Mouse (Mus musculus) liver, embryonic 16.5 days (tissue): ENCODE data around the gene Batf2. TPM values are rescaled to one million over a fixed set of nuclear protein-coding genes. Genes with fewer than 3 reads are reported as not detected.
A peak's percentile ranks its signal among the peaks of the same experiment; 100 is the strongest.

Experiments used
- ATAC-seq: fragments of 200-750 bp; cut with Nextera tagmentation; 2 replicates; pipeline ENCODE4 v1.8.0; 2017; ENCODE audit warnings: low read depth, mild to moderate bottlenecking, moderate number of reproducible peaks, moderate library complexity
- H3K27ac ChIP-seq: fragments of 300-500 bp; sonication (generic); 2 replicates; pipeline ENCODE4 v1.5.1; 2014; ENCODE audit warnings: mild to moderate bottlenecking, low read length
- H3K27me3 ChIP-seq: fragments of 300-500 bp; sonication (generic); 2 replicates; pipeline ENCODE4 v1.6.1; 2014; ENCODE audit warnings: low read depth, low read length, mixed read lengths; ENCODE audit not compliant: control insufficient read depth, insufficient read depth
- H3K36me3 ChIP-seq: fragments of 300-500 bp; sonication (generic); 2 replicates; pipeline ENCODE4 v1.6.1; 2014; ENCODE audit warnings: mild to moderate bottlenecking; ENCODE audit not compliant: control insufficient read depth, insufficient read depth
- H3K4me1 ChIP-seq: fragments of 300-500 bp; sonication (generic); 2 replicates; pipeline ENCODE4 v1.6.1; 2014; ENCODE audit warnings: low read depth, low read length, mixed read lengths; ENCODE audit not compliant: control insufficient read depth
- H3K4me2 ChIP-seq: fragments of 300-500 bp; sonication (generic); 2 replicates; pipeline ENCODE4 v1.6.1; 2014; ENCODE audit warnings: low read depth, low read length, mixed read lengths
- H3K4me3 ChIP-seq: fragments of 300-500 bp; sonication (generic); 2 replicates; pipeline ENCODE4 v1.5.1; 2014; ENCODE audit warnings: low read depth, mild to moderate bottlenecking, low read length
- H3K9ac ChIP-seq: fragments of 300-500 bp; sonication (generic); 2 replicates; pipeline ENCODE4 v1.6.1; 2014; ENCODE audit warnings: low read depth, low read length
- H3K9me3 ChIP-seq: fragments of 300-500 bp; sonication (generic); replicated peaks from 2 replicates; pipeline ENCODE4 v1.6.1; 2016; ENCODE audit warnings: low read length; ENCODE audit not compliant: control insufficient read depth
- WGBS: fragments of 180-500 bp; shearing (Covaris S2); extraction: QIAGEN DNeasy Blood & Tissue Kit; methylation state at CpG from one replicate; pipeline ENCODE4 v1.1.7; 2014; ENCODE audit not compliant: insufficient replicate concordance; 5-methylcytosine and 5-hydroxymethylcytosine counted together
- polyA plus RNA-seq: library from polyadenylated mRNA; unstranded; fragments of >200 nt; fragmentation: Nextera tagmentation; extraction: Ambion mirVana; gene quantifications from 2 replicates; pipeline ENCODE4 v1.2.1, GENCODE M21; 2015

Gene Batf2
- polyA plus RNA-seq: 0.09 and 0.66 TPM in 2 replicates

DNA sequence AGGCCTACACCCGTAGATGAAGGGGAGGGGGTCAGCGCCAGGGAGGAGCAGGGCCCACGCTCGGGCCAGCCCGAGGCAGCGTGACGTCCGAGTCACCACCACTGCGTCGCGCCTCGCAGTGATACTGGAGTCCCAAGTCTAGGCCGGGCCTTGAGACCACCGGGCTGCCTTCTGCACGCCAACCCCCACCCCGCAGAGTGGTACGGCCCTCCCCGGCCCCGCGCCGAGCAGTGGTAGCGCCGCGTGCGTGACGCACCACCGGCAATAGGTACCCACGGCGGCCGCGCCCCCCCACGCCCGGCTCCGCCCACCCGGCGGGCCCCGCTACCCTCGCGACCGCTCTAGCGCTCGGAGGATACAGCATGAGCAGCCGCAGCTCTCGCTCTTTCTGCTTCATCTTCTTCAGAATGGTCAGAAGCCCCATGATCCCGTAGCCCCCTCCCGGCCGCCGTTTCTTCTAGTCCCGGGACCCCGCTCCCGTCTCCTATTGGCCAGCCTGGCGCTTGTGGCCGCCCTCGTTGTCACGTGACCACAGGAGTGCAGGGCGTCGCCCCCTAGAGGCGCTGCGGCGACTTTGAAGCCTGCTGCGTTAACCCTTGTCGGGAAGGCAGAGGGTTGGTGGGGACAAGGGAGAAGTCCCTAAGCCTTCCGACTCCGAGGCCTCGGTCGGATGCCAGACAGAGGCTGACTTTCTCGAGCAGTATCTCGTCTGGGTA is at the start of gene Batf2:
TSS of gene Batf2 (plus strand) at position 306 of the 716 bp plus-strand sequence.
- H3K4me3 ChIP-seq: peak within 1 kb of the TSS; percentile 75
- H3K9ac ChIP-seq: peak within 1 kb of the TSS; percentile 81
- ATAC-seq: peak; percentile 91
- under 1% methylated on average over 67 of the region's 68 CpGs for WGBS
- peaks cover 13% of the 10 kb centered on the region for H3K4me1 ChIP-seq
- H3K4me2 ChIP-seq: peak within 1 kb of the TSS; percentile 98
- no peaks in the 10 kb centered on the region for H3K27me3 ChIP-seq
- no peaks in the 10 kb centered on the region for H3K9me3 ChIP-seq
- peaks cover 3% of the 10 kb centered on the region; the same call in 1 of the 2 replicates for H3K36me3 ChIP-seq
- H3K27ac ChIP-seq: peak within 1 kb of the TSS; percentile 99

DNA sequence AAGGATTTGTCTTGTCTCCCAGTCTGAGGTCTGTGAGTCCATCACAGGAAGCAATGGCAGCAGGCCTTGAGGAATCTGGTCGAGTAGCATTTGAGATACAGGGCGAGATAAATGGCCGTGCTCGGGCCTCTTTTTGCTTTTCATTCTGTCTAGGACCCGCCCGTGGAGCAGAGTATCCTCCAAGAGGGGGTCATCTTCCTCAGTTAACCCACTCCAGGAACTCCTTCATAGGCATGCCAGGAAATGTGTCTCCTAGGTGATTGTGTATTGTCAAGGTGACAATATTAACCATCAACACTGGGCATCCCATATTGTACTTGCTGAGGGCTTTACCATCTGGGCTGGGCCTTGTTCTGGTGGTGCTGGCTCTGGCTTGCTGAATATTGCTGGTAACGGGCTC is 46.7 kb upstream of the Batf2 start, which contains the start of gene AC131692.1:
TSS of gene AC131692.1 (plus strand) at position 301 of the 400 bp plus-strand sequence.
- 80% methylated on average over 7 of the region's 7 CpGs for WGBS
- Histone ChIP-seq H3K9me3 (no peaks in the 10 kb centered on the region), H3K27me3 (no peaks in the 10 kb centered on the region), H3K4me3 (no peak within 1 kb of the TSS), H3K27ac (no peak within 1 kb of the TSS), H3K4me2 (no peak within 1 kb of the TSS), H3K4me1 (no peaks in the 10 kb centered on the region), H3K36me3 (peaks cover 50% of the 10 kb centered on the region), H3K9ac (no peak within 1 kb of the TSS)
- ATAC-seq: no peak

DNA sequence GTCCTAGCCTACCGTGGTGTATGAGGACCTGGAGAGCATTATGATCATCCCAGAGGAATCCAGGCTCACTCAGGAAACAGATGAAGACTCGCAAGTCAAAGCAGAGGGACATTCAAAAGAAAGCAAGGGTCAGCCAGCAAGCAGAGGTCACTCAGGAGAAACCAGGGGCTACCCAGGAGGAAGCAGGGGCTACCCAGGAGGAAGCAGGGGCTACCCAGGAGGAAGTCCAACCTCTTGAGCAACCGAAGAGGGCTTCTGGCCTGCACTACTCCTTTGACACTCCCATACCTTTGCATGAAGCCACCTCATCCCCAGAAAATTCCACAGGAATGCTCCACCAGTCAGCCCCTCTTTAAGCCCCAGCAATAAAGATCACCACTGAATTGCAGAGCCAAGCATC is 42.9 kb upstream of the Batf2 start:
- ATAC-seq: no peak

DNA sequence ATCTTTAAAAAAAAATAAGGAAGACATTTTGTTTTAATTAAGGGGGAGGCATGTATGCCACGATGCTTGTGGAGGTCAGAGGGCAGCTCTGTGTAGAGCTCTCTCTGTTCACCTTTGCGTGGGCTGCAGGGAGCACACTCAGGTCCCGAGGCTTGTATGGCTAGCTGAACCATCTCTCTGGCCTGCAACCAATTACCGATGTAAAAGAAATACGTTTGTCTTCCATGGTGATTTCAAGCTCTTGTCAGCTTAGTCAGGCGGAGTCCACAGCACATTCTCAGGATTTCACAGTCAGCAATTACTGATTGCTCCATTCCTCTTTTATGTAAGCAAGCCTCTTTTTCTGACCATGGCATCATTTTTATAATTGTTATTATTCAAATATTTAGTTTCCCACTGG is 39.6 kb upstream of the Batf2 start:
- WGBS: 75% methylated on average over 6 of the region's 6 CpGs
- peaks cover 33% of the 10 kb centered on the region for H3K4me1 ChIP-seq
- H3K36me3 ChIP-seq: no peaks in the 10 kb centered on the region; the same call in 1 of the 2 replicates
- H3K4me3 ChIP-seq: no peak overlapping the region
- no peaks in the 10 kb centered on the region for H3K27me3 ChIP-seq
- no peak for ATAC-seq
- no peak overlapping the region for H3K9ac ChIP-seq
- H3K4me2 ChIP-seq: no peak overlapping the region
- H3K9me3 ChIP-seq: no peaks in the 10 kb centered on the region
- H3K27ac ChIP-seq: no peak overlapping the region

More for the DNA sequence above, 42.9 kb upstream of the Batf2 start:
- no peak overlapping the region for H3K9ac ChIP-seq
- no peak overlapping the region for H3K4me3 ChIP-seq
- H3K9me3 ChIP-seq: no peaks in the 10 kb centered on the region
- peaks cover 14% of the 10 kb centered on the region for H3K36me3 ChIP-seq
- 54% methylated on average over 3 of the region's 3 CpGs for WGBS
- H3K27ac ChIP-seq: no peak overlapping the region
- peaks cover 13% of the 10 kb centered on the region for H3K4me1 ChIP-seq
- no peaks in the 10 kb centered on the region for H3K27me3 ChIP-seq
- no peak overlapping the region for H3K4me2 ChIP-seq

DNA sequence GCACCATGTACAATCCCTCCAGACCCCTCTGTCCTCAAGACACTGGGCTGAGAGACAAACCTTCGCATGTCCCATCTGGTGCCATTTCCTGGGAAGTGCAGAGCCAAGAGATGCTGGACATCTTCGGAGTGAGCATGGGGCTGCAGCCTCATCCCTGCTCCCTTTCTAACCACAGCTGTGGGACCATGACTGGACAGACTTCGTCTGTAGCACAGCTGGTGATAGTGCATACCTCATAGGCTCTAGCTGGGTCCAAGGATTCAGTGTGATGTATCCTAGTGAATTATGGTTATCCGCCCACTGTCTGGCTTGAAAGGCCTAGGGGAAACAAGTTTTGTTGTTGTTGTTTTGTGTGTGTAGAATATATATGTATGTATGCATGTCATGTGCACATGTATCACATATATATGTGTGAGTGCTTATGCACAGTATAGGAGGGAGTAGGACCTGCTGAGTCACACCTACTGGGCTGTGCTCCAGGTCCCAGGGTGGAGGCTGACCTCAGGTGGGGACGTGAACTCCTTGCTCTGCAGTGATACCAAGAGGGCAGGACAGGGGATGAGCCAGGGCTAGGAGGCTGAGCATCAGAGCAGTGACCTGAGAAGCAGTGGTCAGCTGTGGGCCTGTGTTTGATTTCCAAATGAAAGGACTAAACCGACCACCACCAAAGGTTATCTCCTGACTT is 38.5 kb upstream of the Batf2 start:
- Histone ChIP-seq H3K27me3 (no peaks in the 10 kb centered on the region), H3K36me3 (no peaks in the 10 kb centered on the region; the same call in 1 of the 2 replicates), H3K4me1 (peaks cover 33% of the 10 kb centered on the region), H3K27ac (peak overlapping the region; percentile 64), H3K9ac (no peak overlapping the region), H3K4me3 (no peak overlapping the region), H3K4me2 (no peak overlapping the region), H3K9me3 (no peaks in the 10 kb centered on the region)
- peak; percentile 97 for ATAC-seq
- 59% methylated on average over 6 of the region's 6 CpGs for WGBS

DNA sequence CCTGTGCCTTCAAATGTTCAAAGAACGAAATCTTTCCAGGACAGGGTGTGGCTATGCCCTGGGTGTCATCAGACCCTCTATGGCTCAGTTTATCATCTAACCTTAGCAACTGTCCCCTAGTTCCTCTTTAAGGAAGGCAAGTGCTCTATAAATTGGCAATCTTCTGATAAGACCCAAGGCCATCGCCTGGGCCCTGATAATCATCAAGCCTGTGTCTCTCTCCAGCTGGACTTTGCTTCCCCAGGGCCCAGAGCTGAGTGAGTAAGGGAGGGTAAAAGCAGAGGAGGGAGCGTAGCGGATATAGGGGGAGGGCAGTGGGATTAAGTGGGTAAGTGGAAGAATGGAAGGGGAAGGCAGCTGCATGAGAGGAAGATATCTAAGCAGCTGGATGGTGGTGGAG is 36.3 kb upstream of the Batf2 start:
- no peak for ATAC-seq
- no peak overlapping the region for H3K4me2 ChIP-seq
- H3K9ac ChIP-seq: no peak overlapping the region
- H3K4me1 ChIP-seq: peaks cover 33% of the 10 kb centered on the region
- no peak overlapping the region for H3K4me3 ChIP-seq
- H3K27ac ChIP-seq: no peak overlapping the region
- WGBS: 48% methylated on average over 4 of the region's 4 CpGs
- no peaks in the 10 kb centered on the region for H3K9me3 ChIP-seq
- no peaks in the 10 kb centered on the region for H3K27me3 ChIP-seq
- no peaks in the 10 kb centered on the region for H3K36me3 ChIP-seq

DNA sequence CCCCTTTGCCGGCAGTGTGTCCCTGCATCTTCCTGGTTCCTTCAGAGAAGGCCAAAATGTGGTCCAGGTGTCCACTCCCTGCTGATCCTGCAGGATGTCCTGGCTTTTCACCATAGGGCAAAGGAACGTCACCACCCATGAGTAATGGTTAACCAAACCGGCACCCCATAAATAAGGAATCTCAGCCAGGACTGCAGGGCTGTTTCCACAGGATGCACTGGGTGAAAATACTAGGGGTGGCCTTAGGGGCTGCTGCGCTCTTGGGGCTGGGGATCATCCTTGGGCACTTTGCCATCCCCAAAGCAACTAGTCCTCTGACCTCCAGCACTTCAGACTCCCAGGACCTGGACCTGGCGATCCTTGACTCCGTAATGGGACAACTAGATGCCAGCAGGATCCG is 35.2 kb upstream of the Batf2 start, which contains the start of gene Naaladl1:
TSS of gene Naaladl1 (plus strand) at position 197 of the 400 bp plus-strand sequence.
- Histone ChIP-seq H3K27ac (no peak within 1 kb of the TSS), H3K27me3 (no peaks in the 10 kb centered on the region), H3K9ac (no peak within 1 kb of the TSS), H3K4me3 (no peak within 1 kb of the TSS), H3K4me2 (no peak within 1 kb of the TSS), H3K9me3 (no peaks in the 10 kb centered on the region), H3K4me1 (peaks cover 33% of the 10 kb centered on the region), H3K36me3 (no peaks in the 10 kb centered on the region)
- ATAC-seq: no peak
- WGBS: 81% methylated on average over 7 of the region's 7 CpGs

DNA sequence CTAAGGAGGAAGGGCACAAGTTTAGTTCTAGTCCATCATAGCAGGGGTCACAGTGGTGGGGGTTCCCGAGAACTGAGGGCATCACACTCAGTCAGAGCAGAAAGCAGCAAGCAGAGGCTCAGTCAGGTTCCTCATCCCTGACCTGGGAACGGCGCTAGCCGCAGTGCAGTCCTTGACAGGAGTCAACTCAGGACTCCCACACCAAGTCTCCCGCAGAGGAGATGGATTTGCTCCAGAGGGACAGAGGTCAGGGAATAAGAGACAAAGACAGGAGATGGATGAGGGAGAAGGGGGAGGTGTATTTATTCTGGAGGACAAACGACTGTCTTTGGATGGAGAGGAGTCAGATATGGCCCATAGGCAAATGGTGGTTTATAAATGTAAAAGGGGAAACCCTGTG is 27.7 kb upstream of the Batf2 start:
- Histone ChIP-seq H3K36me3 (peaks cover 18% of the 10 kb centered on the region), H3K4me1 (peaks cover 13% of the 10 kb centered on the region), H3K27ac (no peak overlapping the region), H3K9ac (no peak overlapping the region), H3K9me3 (no peaks in the 10 kb centered on the region), H3K4me3 (no peak overlapping the region), H3K4me2 (no peak overlapping the region), H3K27me3 (no peaks in the 10 kb centered on the region)
- 69% methylated on average over 6 of the region's 6 CpGs for WGBS
- ATAC-seq: no peak
